Mouse (Mus musculus) limb, embryonic 11.5 days (tissue): ENCODE measurements around the gene Elane. TPM values are rescaled to one million over a fixed set of nuclear protein-coding genes. Genes with fewer than 3 reads are reported as not detected.

ENCODE experiments used
- ATAC-seq: fragments of 200-750 bp; cut with Nextera tagmentation; 2 replicates; pipeline ENCODE4 v1.8.0; 2017; ENCODE audit warnings: low read depth; ENCODE audit not compliant: insufficient number of reproducible peaks, low FRiP score, low TSS enrichment
- DNase-seq: peaks from one replicate; pipeline ENCODE4 v3.0.0-alpha.2; 2015; ENCODE audit warnings: low spot score
- H3K27ac ChIP-seq: fragments of 300-500 bp; sonication (generic); replicated peaks from 2 replicates; pipeline ENCODE4 v1.5.1; 2014; ENCODE audit warnings: low read depth, mild to moderate bottlenecking, low read length
- H3K27me3 ChIP-seq: fragments of 300-500 bp; sonication (generic); 2 replicates; pipeline ENCODE4 v1.6.1; 2014; ENCODE audit warnings: mild to moderate bottlenecking, low read length, mixed read lengths; ENCODE audit not compliant: control insufficient read depth, insufficient read depth
- H3K36me3 ChIP-seq: fragments of 300-500 bp; sonication (generic); 2 replicates; pipeline ENCODE4 v1.6.1; 2014; ENCODE audit warnings: mild to moderate bottlenecking, low read length, moderate library complexity, mixed read lengths; ENCODE audit not compliant: control insufficient read depth, insufficient read depth
- H3K4me1 ChIP-seq: fragments of 300-500 bp; sonication (generic); 2 replicates; pipeline ENCODE4 v1.6.1; 2014; ENCODE audit warnings: low read length, mixed read lengths; ENCODE audit not compliant: control insufficient read depth, insufficient read depth
- H3K4me2 ChIP-seq: fragments of 300-500 bp; sonication (generic); 2 replicates; pipeline ENCODE4 v1.6.1; 2014; ENCODE audit warnings: low read depth, mild to moderate bottlenecking, moderate library complexity; ENCODE audit not compliant: severe bottlenecking
- H3K4me3 ChIP-seq: fragments of 300-500 bp; sonication (generic); 2 replicates; pipeline ENCODE4 v1.5.1; 2014; ENCODE audit warnings: low read depth, low read length
- H3K9ac ChIP-seq: fragments of 300-500 bp; sonication (generic); 2 replicates; pipeline ENCODE4 v1.6.1; 2014; ENCODE audit warnings: mild to moderate bottlenecking, low read length
- H3K9me3 ChIP-seq: fragments of 300-500 bp; sonication (generic); 2 replicates; pipeline ENCODE4 v1.6.1; 2016; ENCODE audit warnings: low read length; ENCODE audit not compliant: control insufficient read depth
- WGBS: fragments of 180-500 bp; shearing (Covaris S2); extraction: QIAGEN DNeasy Blood & Tissue Kit; methylation state at CpG from one replicate; pipeline ENCODE4 v1.1.7; 2014; 5-methylcytosine and 5-hydroxymethylcytosine counted together
- polyA plus RNA-seq: library from polyadenylated mRNA; unstranded; fragments of >200 nt; fragmentation: Nextera tagmentation; extraction: Ambion mirVana; gene quantifications from 2 replicates; pipeline ENCODE4 v1.2.1, GENCODE M21; 2014

Elane gene
- polyA plus RNA-seq, 1 experiment from 2014 or later = 0.20 TPM

DNA sequence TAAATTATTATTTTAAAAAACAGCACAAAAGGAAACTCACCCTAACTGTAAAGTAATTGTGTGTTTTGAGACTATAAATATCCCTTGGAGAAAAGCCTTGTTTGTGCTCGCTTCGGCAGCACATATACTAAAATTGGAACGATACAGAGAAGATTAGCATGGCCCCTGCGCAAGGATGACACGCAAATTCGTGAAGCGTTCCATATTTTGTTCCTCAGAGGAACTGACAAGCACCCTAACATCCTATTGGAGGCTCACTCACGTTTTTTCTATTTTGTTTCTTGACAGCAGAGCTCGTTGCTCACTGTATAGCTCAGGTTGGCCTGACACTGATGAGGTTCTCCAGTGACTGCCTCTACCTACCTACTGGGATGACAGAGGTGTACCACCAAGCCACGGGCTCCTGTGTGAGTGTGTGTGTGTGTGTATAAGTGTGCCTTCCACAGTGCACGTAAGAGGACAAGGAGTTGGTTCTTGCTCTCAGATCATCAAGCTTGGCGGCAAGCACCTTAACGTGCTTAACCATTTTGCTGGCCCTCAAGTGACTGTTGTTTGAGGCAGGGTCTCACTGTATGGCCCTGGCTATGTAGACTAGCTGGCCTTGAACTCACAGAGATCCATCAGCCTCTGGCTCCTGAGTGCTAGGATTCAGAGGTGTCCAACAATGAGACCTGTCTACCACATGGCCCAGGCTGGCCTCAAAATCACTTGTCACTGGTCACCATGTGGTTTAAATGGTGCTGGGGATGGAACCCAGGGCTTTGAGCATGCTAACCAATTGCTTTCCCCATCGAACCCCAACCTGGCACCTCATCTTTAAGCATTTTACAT is 23.3 kb downstream of the Elane start:
- Histone ChIP-seq H3K4me2 (no peak overlapping the region), H3K27me3 (no peaks in the 10 kb centered on the region), H3K9ac (no peak overlapping the region), H3K4me1 (no peaks in the 10 kb centered on the region), H3K9me3 (no peaks in the 10 kb centered on the region; the same call in 1 of the 2 replicates), H3K27ac (no peak overlapping the region), H3K36me3 (peaks cover 12% of the 10 kb centered on the region; the same call in 1 of the 2 replicates), H3K4me3 (no peak overlapping the region)
- ATAC-seq (no peak), DNase-seq (peak; percentile 59)
- WGBS = 23% methylated on average over 14 of the region's 14 CpGs

DNA sequence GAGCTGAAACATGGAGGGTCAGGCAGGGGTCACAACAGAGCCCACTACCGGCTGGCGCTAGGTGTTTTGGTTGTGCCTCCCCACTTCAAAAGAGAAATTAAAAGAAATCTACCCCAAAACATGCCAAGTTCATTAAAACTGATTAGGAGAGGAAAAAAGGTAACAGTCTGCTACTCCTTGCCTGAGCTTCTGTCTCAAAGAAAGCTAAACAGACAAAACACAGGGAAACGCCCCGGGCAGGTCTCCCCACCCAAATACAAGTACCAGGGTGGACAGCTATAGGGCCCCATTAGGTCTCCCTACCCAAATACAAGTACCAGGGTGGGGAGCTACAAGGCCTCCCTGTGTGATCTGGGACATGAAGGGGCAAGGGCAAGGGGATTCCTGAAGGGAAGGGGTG is 24.5 kb downstream of the Elane start, which contains the start of gene Gm26602:
TSS of gene Gm26602 (plus strand) at position 301 of the 400 bp plus-strand sequence.
- Histone ChIP-seq H3K27ac (no peak within 1 kb of the TSS), H3K4me1 (no peaks in the 10 kb centered on the region), H3K4me2 (no peak within 1 kb of the TSS), H3K9me3 (no peaks in the 10 kb centered on the region), H3K27me3 (no peaks in the 10 kb centered on the region), H3K9ac (no peak within 1 kb of the TSS), H3K4me3 (no peak within 1 kb of the TSS), H3K36me3 (peaks cover 4% of the 10 kb centered on the region; the same call in 1 of the 2 replicates)
- WGBS = 85% methylated on average over 4 of the region's 4 CpGs
- no peak for DNase-seq
- no peak for ATAC-seq

DNA sequence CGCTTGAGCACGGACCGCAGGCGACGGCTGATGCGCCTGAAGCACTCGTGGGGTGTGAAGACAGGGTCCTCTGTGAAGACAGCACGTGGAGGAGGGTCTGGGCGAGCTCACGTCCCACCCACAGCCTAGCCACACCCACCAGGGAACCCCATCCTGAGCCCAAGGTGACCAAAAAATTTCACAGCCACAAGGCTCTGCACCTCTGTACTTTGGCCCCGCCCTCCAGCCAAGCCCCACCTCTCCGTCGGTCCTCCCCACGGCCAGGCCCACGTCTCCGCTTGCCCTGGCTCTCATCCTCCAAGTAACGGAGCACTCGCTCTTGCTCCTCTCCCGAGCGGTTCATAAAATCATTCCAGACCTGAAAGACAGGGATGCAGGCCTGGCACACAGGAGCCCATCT is 26.4 kb downstream of the Elane start:
- H3K4me2 ChIP-seq = no peak overlapping the region
- H3K4me3 ChIP-seq = no peak overlapping the region
- peaks cover 8% of the 10 kb centered on the region for H3K4me1 ChIP-seq

DNA sequence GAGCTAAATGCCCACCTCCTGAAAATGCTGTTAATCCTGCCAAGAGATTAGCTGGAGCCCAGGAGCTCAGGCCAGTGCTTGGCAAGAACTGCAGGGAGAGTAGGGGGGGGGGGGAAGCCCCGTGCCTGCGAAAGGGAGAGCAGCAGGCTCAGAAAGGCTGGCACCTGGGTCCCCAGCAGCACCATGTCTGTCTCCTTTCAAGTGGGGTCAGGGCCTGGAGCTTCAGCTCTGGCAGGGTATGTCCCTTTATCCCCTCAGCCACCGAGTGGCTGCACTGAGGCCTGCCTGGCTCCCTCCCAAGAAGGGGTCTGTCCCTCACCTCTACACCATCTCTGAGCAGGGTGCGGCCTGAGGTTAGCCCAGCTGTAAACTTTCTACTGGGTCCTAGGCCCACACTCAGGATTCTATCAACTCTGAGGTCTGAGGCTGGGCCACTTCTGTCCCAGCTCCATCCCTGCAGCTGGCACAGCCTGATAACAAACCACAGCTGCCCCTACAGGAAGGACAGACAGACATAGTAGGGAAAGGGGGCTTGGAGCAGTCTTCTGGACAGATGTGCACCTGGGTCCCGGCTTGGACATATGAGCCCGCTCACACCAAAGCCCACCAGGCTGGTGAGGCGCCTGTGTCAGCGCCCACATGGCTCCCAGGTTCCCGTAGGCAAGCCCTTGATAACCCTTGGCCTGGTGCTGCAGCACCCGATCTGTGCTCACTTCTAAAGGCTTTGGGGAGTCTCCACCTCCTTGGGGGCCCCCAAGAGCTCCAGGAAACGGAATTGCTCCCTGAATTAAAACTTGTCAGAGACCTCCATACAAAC is 28.3 kb downstream of the Elane start:
- Histone ChIP-seq H3K4me1 (peaks cover 22% of the 10 kb centered on the region), H3K9ac (no peak overlapping the region), H3K27me3 (peaks cover 22% of the 10 kb centered on the region)

More for the DNA sequence above, 26.4 kb downstream of the Elane start:
- H3K27ac ChIP-seq = no peak overlapping the region
- H3K36me3 ChIP-seq = peaks cover 3% of the 10 kb centered on the region; the same call in 1 of the 2 replicates
- H3K9ac ChIP-seq = no peak overlapping the region
- 61% methylated on average over 20 of the region's 20 CpGs for WGBS
- ATAC-seq (no peak), DNase-seq (no peak)
- H3K9me3 ChIP-seq = no peaks in the 10 kb centered on the region
- H3K27me3 ChIP-seq = peaks cover 3% of the 10 kb centered on the region

DNA sequence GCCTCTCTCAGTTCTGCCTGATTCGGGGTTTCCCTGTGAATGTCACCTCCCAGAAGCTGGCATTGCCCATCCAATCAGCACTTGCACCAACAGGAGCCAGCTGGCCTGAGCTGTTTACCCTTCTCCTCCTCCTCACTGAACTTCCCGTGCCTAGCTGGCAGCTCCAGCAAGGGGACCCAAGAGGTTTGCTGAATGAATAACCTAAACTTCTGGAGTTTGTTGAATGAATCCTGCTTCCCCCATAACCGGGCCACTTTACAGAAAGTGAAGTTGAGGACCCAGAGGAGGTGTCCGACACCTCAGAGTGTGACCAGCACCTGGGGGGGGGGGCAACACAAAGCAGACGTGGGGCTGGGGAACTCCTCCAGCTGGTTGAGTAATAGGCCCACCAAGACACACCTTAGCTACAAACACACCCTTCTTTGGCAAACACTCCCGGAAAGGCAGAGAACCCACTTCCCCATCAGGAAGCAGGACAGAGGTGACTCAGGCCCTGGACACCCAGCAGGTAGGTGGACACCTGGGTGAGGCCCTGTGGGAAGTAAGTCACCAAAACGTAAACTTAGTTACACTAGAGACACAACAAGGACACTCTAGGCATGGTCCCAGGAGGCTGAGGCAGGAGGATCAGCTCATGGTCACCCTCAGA is 29.0 kb downstream of the Elane start:
- Histone ChIP-seq H3K9me3 (no peaks in the 10 kb centered on the region), H3K4me1 (peaks cover 25% of the 10 kb centered on the region), H3K4me3 (no peak overlapping the region), H3K36me3 (peaks cover 3% of the 10 kb centered on the region; the same call in 1 of the 2 replicates), H3K4me2 (peak overlapping the region; percentile 95; the same call in 1 of the 2 replicates), H3K27me3 (peaks cover 29% of the 10 kb centered on the region), H3K9ac (no peak overlapping the region), H3K27ac (no peak overlapping the region)
- DNase-seq (no peak), ATAC-seq (no peak)
- WGBS = 73% methylated on average over 7 of the region's 7 CpGs

More for the DNA sequence above, 28.3 kb downstream of the Elane start:
- Histone ChIP-seq H3K36me3 (peaks cover 3% of the 10 kb centered on the region; the same call in 1 of the 2 replicates), H3K4me2 (no peak overlapping the region), H3K4me3 (no peak overlapping the region), H3K27ac (no peak overlapping the region), H3K9me3 (no peaks in the 10 kb centered on the region)
- WGBS = 73% methylated on average over 11 of the region's 11 CpGs
- DNase-seq (no peak), ATAC-seq (no peak)

DNA sequence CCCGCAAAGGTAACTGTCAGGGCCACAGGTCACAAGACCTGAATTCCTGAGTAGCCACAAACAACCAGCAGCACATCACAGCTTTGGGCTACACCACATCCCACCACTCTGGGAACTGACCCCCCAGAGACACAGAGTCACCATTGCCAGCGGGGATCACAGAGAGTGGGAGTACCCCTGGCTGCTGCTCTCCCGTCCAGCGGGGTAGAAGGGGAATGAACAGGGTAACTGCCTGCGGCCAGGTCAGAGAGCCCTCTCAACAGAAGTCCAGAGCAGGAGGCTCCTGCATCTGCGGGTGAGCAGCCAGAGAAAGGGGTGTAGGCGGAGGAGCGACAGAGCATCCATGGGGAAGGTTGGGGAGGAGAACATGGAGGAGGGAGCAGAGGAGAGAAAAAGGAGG is 30.0 kb downstream of the Elane start:
- Histone ChIP-seq H3K36me3 (no peaks in the 10 kb centered on the region), H3K4me2 (peak overlapping the region; percentile 95), H3K27me3 (peaks cover 39% of the 10 kb centered on the region), H3K27ac (peak overlapping the region; percentile 51; the same call in 1 of the 2 replicates), H3K4me1 (peaks cover 34% of the 10 kb centered on the region), H3K9me3 (no peaks in the 10 kb centered on the region), H3K9ac (peak overlapping the region; percentile 92), H3K4me3 (peak overlapping the region; percentile 88)
- ATAC-seq = no peak
- 7% methylated on average over 8 of the region's 8 CpGs for WGBS
- DNase-seq = peak; percentile 37

DNA sequence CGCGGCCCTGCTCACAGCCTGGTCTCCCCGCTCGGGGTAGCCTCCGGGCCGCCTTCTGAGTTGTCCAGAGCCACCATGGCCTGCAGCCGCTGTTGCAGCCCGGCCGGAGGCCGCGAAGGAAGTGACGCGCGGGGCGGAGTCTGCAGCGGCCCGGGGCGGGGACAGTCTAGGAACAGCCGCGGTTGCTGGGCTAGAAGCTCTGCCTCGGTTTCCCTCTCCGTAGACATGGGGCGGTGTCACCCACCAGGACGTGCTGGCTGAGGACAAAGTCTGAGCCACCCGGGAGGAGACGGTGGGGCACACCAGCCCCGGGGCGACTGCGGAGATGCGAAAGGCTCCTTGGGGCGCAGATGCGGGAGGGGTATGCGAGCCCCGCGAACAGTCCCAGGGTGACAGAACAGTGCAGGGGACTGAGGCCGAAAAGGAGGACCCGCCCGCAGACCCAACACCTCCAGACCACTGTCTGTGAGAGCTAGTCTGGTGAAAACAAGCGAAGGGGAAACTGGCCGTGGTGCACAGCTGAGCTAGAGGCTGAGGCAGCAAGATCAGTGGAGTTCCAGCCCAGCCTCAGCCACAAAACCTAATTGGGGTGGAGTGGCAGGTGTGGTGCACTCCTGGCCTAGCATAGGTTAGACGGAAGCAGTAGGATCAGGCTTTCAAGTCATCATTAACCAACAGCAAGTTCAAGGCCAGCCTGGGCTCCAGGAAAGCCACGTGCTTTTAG is 30.9 kb downstream of the Elane start, which contains the start of gene Kiss1r:
TSS of gene Kiss1r (plus strand) at position 164 of the 724 bp plus-strand sequence.
- 2% methylated on average over 42 of the region's 42 CpGs for WGBS
- Histone ChIP-seq H3K4me1 (peaks cover 39% of the 10 kb centered on the region), H3K4me2 (peak within 1 kb of the TSS; percentile 95), H3K27ac (peak within 1 kb of the TSS; percentile 51), H3K36me3 (no peaks in the 10 kb centered on the region), H3K9ac (peak within 1 kb of the TSS; percentile 92), H3K27me3 (peaks cover 48% of the 10 kb centered on the region), H3K4me3 (peak within 1 kb of the TSS; percentile 88), H3K9me3 (no peaks in the 10 kb centered on the region)
- DNase-seq = peak; percentile 89
- peak; percentile 63 for ATAC-seq
